Mouse (Mus musculus) brain, embryonic 14.5 days (tissue): Measurements from ENCODE around the gene Dgkh.

Source experiments
- CTCF ChIP-seq: fragments of 200-500 bp; IDR thresholded peaks from 2 replicates; pipeline ENCODE4 v1.5.1; 2012; ENCODE audit warnings: inconsistent platforms, mild to moderate bottlenecking, moderate library complexity, borderline replicate concordance; ENCODE audit not compliant: insufficient read depth, insufficient read length; ENCODE audit errors: extremely low read depth
- POLR2A ChIP-seq: fragments of 200-500 bp; IDR thresholded peaks from 2 replicates; pipeline ENCODE4 v1.6.1; 2012; ENCODE audit warnings: mild to moderate bottlenecking, inconsistent platforms, borderline replicate concordance; ENCODE audit not compliant: poor library complexity, insufficient read depth, insufficient read length, severe bottlenecking; ENCODE audit errors: extremely low read depth

DNA sequence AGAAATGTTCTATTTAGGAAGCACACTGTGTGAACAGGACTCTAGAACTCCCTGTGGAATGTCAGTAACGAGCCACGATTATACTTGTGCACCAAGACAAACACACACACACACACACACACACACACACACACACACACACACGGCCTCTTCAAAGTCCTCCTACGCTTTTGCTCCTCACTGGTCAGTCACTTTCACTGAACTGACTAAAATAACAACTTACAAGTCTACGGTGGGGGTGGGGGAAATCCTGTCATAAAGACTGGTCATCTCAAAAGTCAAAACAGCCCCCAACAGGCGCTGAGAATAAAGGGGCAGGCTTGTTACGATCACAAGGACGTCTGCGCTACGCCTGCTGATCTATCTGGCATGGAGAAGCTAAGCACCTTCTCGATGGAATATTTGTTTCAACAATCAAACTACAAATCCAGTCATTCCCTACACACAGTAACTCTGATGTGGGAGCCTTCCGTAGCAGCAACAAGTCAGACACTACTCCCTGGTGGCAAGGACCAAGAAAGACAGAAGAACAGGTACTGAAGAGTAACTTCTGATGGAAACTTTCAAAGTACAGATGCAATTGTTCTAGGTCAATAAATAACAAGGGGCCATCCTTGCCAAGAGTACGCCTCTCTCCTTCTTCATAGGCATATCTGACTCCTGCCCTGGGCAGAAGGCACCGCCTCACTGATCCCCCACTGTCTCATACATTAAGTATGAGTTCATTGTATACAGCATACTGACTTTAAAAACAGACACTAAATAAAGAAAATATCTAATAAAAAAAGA is 96.8 kb downstream of the Dgkh start:
- TF ChIP-seq CTCF = no peak
- no peak for TF ChIP-seq POLR2A
